Mouse (Mus musculus) stomach, postnatal 0 days (tissue): ENCODE measurements at regions not wholly inside any gene's neighbourhood (a gene's known extent, or its start where the extent isn't known, plus 50 kb on each side); places are given as distances from the start of the nearest gene placed in this dataset.

Experiments
- CTCF ChIP-seq: IDR thresholded peaks from 2 replicates; pipeline ENCODE4 v1.5.1; 2016; ENCODE audit warnings: antibody characterized with exemption, low read depth, mild to moderate bottlenecking, moderate library complexity
- EP300 ChIP-seq: optimal IDR thresholded peaks from 2 replicates; pipeline ENCODE3; 2016; ENCODE audit warnings: antibody characterized with exemption

GRCm38 (mm10) chr6:93539171-93539570 lies 595.9 kb upstream of the Adamts9 start:
- no peak for TF ChIP-seq CTCF
- TF ChIP-seq EP300, result no peak
